Mouse (Mus musculus) c-Kit-negative CD71-positive TER-119-positive erythroid progenitor cells, embryonic 14.5 days (primary cell): ENCODE data around the gene Stk38.

ENCODE experiments used
- DNase-seq: peaks from one replicate; pipeline ENCODE4 v3.0.0-alpha.2; 2013; ENCODE audit warnings: low read depth, low spot score

The Stk38 gene

GRCm38 (mm10) chr17:28926380-28926779 is 81.4 kb downstream of the Stk38 start:
- DNase-seq, result peak; percentile 70

GRCm38 (mm10) chr17:28924957-28925595 is 82.7 kb downstream of the Stk38 start:
- no peak for DNase-seq

- DNase-seq, result no peak
Measured at GRCm38 (mm10) chr17:28922096-28922495, 85.7 kb downstream of the Stk38 start.

GRCm38 (mm10) chr17:28921086-28921485 is 86.7 kb downstream of the Stk38 start:
- no peak for DNase-seq
